9 mouse cellular contexts compared by ENCODE assay signal in genomic region chr6:93985111-93985510, GRCm38 (mm10).
DNase-seq lines count a peak whose midpoint lies in the region; ATAC-seq and TF ChIP-seq lines count a peak whose summit lies in the region.
"Had no signal": no experiment of that assay in that cellular context is flagged by ENCODE, and none has a peak within 500 bp of the region (broad histone marks: within the 10 kb centered on the region; RNA-seq: fewer than 3 reads in every experiment).

No protein-coding gene starts in this region.

- no peaks in the 10 kb centered on the region for H3K9me3 ChIP-seq in heart, embryonic 12.5 days (replicated peaks)
- no peaks in the 10 kb centered on the region for H3K9me3 ChIP-seq in hindbrain, postnatal 0 days (ENCODE audit: low read length)
- H3K9me3 ChIP-seq in midbrain, embryonic 13.5 days: no peaks in the 10 kb centered on the region
- H3K9me3 ChIP-seq: heart, embryonic 13.5 days had no signal

- TF ChIP-seq EP300 in heart, adult 2 months (IDR thresholded peaks at IDR 0.05; ENCODE audit: insufficient read depth, low read depth, low read length): no peak

- no peaks in the 10 kb centered on the region for H3K27me3 ChIP-seq in heart, adult 2 months (ENCODE audit: control insufficient read depth, insufficient read depth, low read length)
- no peaks in the 10 kb centered on the region for H3K27me3 ChIP-seq in heart, embryonic 12.5 days (replicated peaks)
- H3K27me3 ChIP-seq in testis, adult 2 months (ENCODE audit: control insufficient read depth, insufficient read depth, low read length): no peaks in the 10 kb centered on the region
- no peaks in the 10 kb centered on the region for H3K27me3 ChIP-seq in cerebellum, adult 2 months (ENCODE audit: control insufficient read depth, insufficient read depth, low read length)
- no peaks in the 10 kb centered on the region for H3K27me3 ChIP-seq in hindbrain, postnatal 0 days (ENCODE audit: insufficient read depth, low read length)
- no peaks in the 10 kb centered on the region for H3K27me3 ChIP-seq in midbrain, embryonic 13.5 days
- H3K27me3 ChIP-seq: heart, embryonic 13.5 days had no signal

- H3K9ac ChIP-seq in heart, adult 2 months (ENCODE audit: low read depth, low read length): no peak overlapping the region
- no peak overlapping the region for H3K9ac ChIP-seq in heart, embryonic 12.5 days
- H3K9ac ChIP-seq in hindbrain, postnatal 0 days (replicated peaks; ENCODE audit: low read length): no peak overlapping the region
- H3K9ac ChIP-seq in midbrain, embryonic 13.5 days (replicated peaks): no peak overlapping the region
- H3K9ac ChIP-seq: heart, embryonic 13.5 days had no signal

- ATAC-seq in heart, embryonic 12.5 days (ENCODE audit: insufficient number of reproducible peaks, low FRiP score): no peak
- no peak for ATAC-seq in hindbrain, postnatal 0 days
- peak; percentile 17; the same call in 1 of the 2 replicates for ATAC-seq in midbrain, embryonic 13.5 days

- intact Hi-C loops in heart, adult 2 months (cut with DNase I): loop anchor here (2.0 to 10.0 kb wide), 4 partner anchors 152 to 1200 kb away; no protein-coding TSS in a partner anchor

- no peak overlapping the region for H3K4me2 ChIP-seq in heart, embryonic 12.5 days
- no peak overlapping the region for H3K4me2 ChIP-seq in hindbrain, postnatal 0 days (ENCODE audit: low read depth, low read length)
- H3K4me2 ChIP-seq in midbrain, embryonic 13.5 days (replicated peaks): no peak overlapping the region
- H3K4me2 ChIP-seq: heart, embryonic 13.5 days had no signal

- no peaks in the 10 kb centered on the region for H3K79me2 ChIP-seq in heart, adult 2 months (replicated peaks; ENCODE audit: control insufficient read depth, insufficient read depth, low read length)

- 44% methylated on average over 9 of the region's 9 CpGs for WGBS in heart, adult 2 months
- WGBS in heart, embryonic 12.5 days: 61% methylated on average over 9 of the region's 9 CpGs
- WGBS in cerebellum, adult 2 months: 45% methylated on average over 9 of the region's 9 CpGs
- WGBS in hindbrain, postnatal 0 days: 57% methylated on average over 9 of the region's 9 CpGs
- 51% methylated on average over 9 of the region's 9 CpGs for WGBS in midbrain, embryonic 13.5 days

- H3K4me3 ChIP-seq in heart, adult 2 months: no peak overlapping the region
- H3K4me3 ChIP-seq in heart, embryonic 12.5 days: no peak overlapping the region
- H3K4me3 ChIP-seq in testis, adult 2 months (ENCODE audit: control insufficient read depth, low read depth, low read length): no peak overlapping the region
- H3K4me3 ChIP-seq in cerebellum, adult 2 months (replicated peaks; ENCODE audit: insufficient read depth, low read depth, low read length): no peak overlapping the region
- H3K4me3 ChIP-seq in hindbrain, postnatal 0 days (ENCODE audit: low read length): no peak overlapping the region
- H3K4me3 ChIP-seq in midbrain, embryonic 13.5 days (replicated peaks): no peak overlapping the region
- H3K4me3 ChIP-seq: heart, embryonic 13.5 days had no signal

- no peaks in the 10 kb centered on the region; the same call in 1 of the 2 replicates for H3K36me3 ChIP-seq in heart, adult 2 months (ENCODE audit: control insufficient read depth, insufficient read depth, low read length)
- no peaks in the 10 kb centered on the region for H3K36me3 ChIP-seq in heart, embryonic 12.5 days
- no peaks in the 10 kb centered on the region for H3K36me3 ChIP-seq in testis, adult 2 months (ENCODE audit: control insufficient read depth, insufficient read depth, low read length)
- H3K36me3 ChIP-seq in hindbrain, postnatal 0 days (ENCODE audit: insufficient read depth, low read length): no peaks in the 10 kb centered on the region
- H3K36me3 ChIP-seq in midbrain, embryonic 13.5 days: no peaks in the 10 kb centered on the region
- H3K36me3 ChIP-seq: heart, embryonic 13.5 days had no signal

- no peak for TF ChIP-seq POLR2A in heart, adult 2 months (IDR thresholded peaks at IDR 0.05; ENCODE audit: insufficient read depth, low read depth, low read length)
- TF ChIP-seq POLR2A in testis, adult 2 months (IDR thresholded peaks at IDR 0.05; ENCODE audit: control insufficient read depth, low read depth, low read length): no peak
- TF ChIP-seq POLR2A in cerebellum, adult 2 months (IDR thresholded peaks at IDR 0.05; ENCODE audit: borderline replicate concordance, insufficient read depth, low read length): no peak

- H3K27ac ChIP-seq in heart, adult 2 months: no peak overlapping the region
- H3K27ac ChIP-seq in heart, embryonic 12.5 days (ENCODE audit: poor library complexity, severe bottlenecking): no peak overlapping the region
- no peak overlapping the region for H3K27ac ChIP-seq in testis, adult 2 months (ENCODE audit: control insufficient read depth, insufficient read depth, low read depth, low read length)
- H3K27ac ChIP-seq in cerebellum, adult 2 months (ENCODE audit: insufficient read depth, low read length): no peak overlapping the region
- H3K27ac ChIP-seq in hindbrain, postnatal 0 days: no peak overlapping the region
- H3K27ac ChIP-seq in midbrain, embryonic 13.5 days: no peak overlapping the region
- H3K27ac ChIP-seq: heart, embryonic 13.5 days had no signal

- H3K4me1 ChIP-seq in heart, adult 2 months (ENCODE audit: control insufficient read depth, insufficient read depth, low read length): peaks cover 8% of the 10 kb centered on the region
- H3K4me1 ChIP-seq in heart, embryonic 12.5 days (replicated peaks): peaks cover 33% of the 10 kb centered on the region
- H3K4me1 ChIP-seq in testis, adult 2 months (ENCODE audit: control insufficient read depth, insufficient read depth, low read length): no peaks in the 10 kb centered on the region
- H3K4me1 ChIP-seq in cerebellum, adult 2 months (ENCODE audit: control insufficient read depth, insufficient read depth, low read length): no peaks in the 10 kb centered on the region; the same call in 1 of the 2 replicates
- peaks cover 5% of the 10 kb centered on the region; the same call in 1 of the 2 replicates for H3K4me1 ChIP-seq in hindbrain, postnatal 0 days (ENCODE audit: insufficient read depth, low read length)
- H3K4me1 ChIP-seq in midbrain, embryonic 13.5 days (replicated peaks): peaks cover 13% of the 10 kb centered on the region

- TF ChIP-seq CTCF in heart, adult 2 months (IDR thresholded peaks at IDR 0.05): peak; percentile 99
- TF ChIP-seq CTCF in testis, adult 2 months (IDR thresholded peaks at IDR 0.05; ENCODE audit: control insufficient read depth, insufficient read depth, insufficient replicate concordance, low read depth, low read length): peak; percentile 43; the same call in 1 of the 2 replicates
- peak; percentile 83 for TF ChIP-seq CTCF in cerebellum, adult 2 months (IDR thresholded peaks at IDR 0.05; ENCODE audit: borderline replicate concordance, insufficient read depth, low read depth, low read length)
- TF ChIP-seq CTCF in hindbrain, postnatal 0 days (IDR thresholded peaks at IDR 0.05; ENCODE audit: low read depth): peak; percentile 77

- peak; percentile 14 to 58 for DNase-seq in heart, adult 2 months
- DNase-seq in testis, postnatal 14 days (ENCODE audit: low spot score): no peak
- peak; percentile 34 to 59 for DNase-seq in cerebellum, adult 2 months
- peak; percentile 68 for DNase-seq in hindbrain, postnatal 0 days (ENCODE audit: low spot score)
- DNase-seq in yolk sac, embryonic 10.5 days (ENCODE audit: low spot score): no peak

Comparison
In these comparisons a context has a peak if more than half of its experiments do, and no peak if none do; other contexts are left out.
1. DNase-seq: peak in heart, adult 2 months (2 of 2), cerebellum, adult 2 months (2 of 2) and hindbrain, postnatal 0 days (single experiment); none in testis, postnatal 14 days (single experiment) and yolk sac, embryonic 10.5 days (single experiment).
2. CTCF ChIP-seq: peak in every context shown above with its lines; median percentile 99 in heart, adult 2 months; 83 in cerebellum, adult 2 months; 77 in hindbrain, postnatal 0 days; 43 in testis, adult 2 months.